In the genomic region with DNA sequence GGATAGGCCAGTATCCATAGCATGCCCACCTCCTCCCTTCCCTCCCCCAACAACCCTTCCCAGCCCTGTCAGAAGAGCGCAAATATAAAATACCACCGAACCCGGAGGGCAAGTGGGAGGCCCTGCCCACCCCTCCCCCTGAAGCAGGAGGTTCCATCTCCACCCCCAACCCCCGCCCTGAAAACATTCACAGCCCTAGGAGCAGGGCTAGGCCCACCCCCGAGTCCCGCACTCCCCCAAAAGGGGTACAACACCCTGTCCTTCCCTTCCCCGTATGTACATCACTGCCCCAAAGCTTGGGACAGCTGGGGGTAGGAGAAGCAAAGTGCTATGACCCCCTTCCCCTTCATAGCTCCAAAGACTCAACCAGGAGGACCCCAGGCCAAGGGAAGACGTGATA, we compare ENCODE assay signal across 17 mouse cellular contexts. TPM values are rescaled to one million over a fixed set of nuclear protein-coding genes. Genes with fewer than 3 reads are reported as not detected.
DNase-seq lines count a peak whose midpoint lies in the region; ATAC-seq and TF ChIP-seq lines count a peak whose summit lies in the region.
"Had no signal": no experiment of that assay in that cellular context is flagged by ENCODE, and none has a peak within 500 bp of the region (broad histone marks: within the 10 kb centered on the region; RNA-seq: fewer than 3 reads in every experiment).

No protein-coding gene starts in this region.

- H3K27me3 ChIP-seq in heart, adult 2 months (ENCODE audit: control insufficient read depth, insufficient read depth, low read length), result no peaks in the 10 kb centered on the region
- no peaks in the 10 kb centered on the region for H3K27me3 ChIP-seq in lung, embryonic 15.5 days
- no peaks in the 10 kb centered on the region for H3K27me3 ChIP-seq in embryonic facial prominence, embryonic 12.5 days
- no peaks in the 10 kb centered on the region for H3K27me3 ChIP-seq in limb, embryonic 11.5 days (ENCODE audit: control insufficient read depth, insufficient read depth, low read length)
- H3K27me3 ChIP-seq: forebrain, embryonic 15.5 days had no signal

- no peak overlapping the region for H3K9ac ChIP-seq in heart, adult 2 months (ENCODE audit: low read depth, low read length)
- H3K9ac ChIP-seq in lung, embryonic 15.5 days, result no peak overlapping the region
- 0 out of 2 replicates have a peak overlapping the region, but pooled peaks have one; percentile 19 for H3K9ac ChIP-seq in embryonic facial prominence, embryonic 12.5 days
- no peak overlapping the region for H3K9ac ChIP-seq in limb, embryonic 11.5 days (ENCODE audit: low read length)
- H3K9ac ChIP-seq: liver, postnatal 0 days had no signal

- no peaks in the 10 kb centered on the region for H3K36me3 ChIP-seq in heart, adult 2 months (ENCODE audit: control insufficient read depth, insufficient read depth, low read length)
- H3K36me3 ChIP-seq in lung, embryonic 15.5 days, result peaks cover 49% of the 10 kb centered on the region
- peaks cover 52% of the 10 kb centered on the region for H3K36me3 ChIP-seq in embryonic facial prominence, embryonic 12.5 days
- H3K36me3 ChIP-seq in limb, embryonic 11.5 days (ENCODE audit: control insufficient read depth, insufficient read depth, low read length), result peaks cover 30% of the 10 kb centered on the region

- ATAC-seq in lung, embryonic 15.5 days (ENCODE audit: borderline replicate concordance, extremely low read depth, low FRiP score, low TSS enrichment), result no peak
- no peak for ATAC-seq in embryonic facial prominence, embryonic 12.5 days (ENCODE audit: insufficient number of reproducible peaks, insufficient read depth, low FRiP score, low TSS enrichment)
- ATAC-seq in limb, embryonic 11.5 days (ENCODE audit: insufficient number of reproducible peaks, low FRiP score, low TSS enrichment, low read depth), result no peak
- ATAC-seq: forebrain, embryonic 15.5 days; hindbrain, embryonic 16.5 days; liver, postnatal 0 days had no signal

- no peak overlapping the region for H3K4me2 ChIP-seq in lung, embryonic 15.5 days
- H3K4me2 ChIP-seq in embryonic facial prominence, embryonic 12.5 days (replicated peaks), result 0 out of 2 replicates have a peak overlapping the region, but pooled peaks have one; percentile 9
- 0 out of 2 replicates have a peak overlapping the region, but pooled peaks have one; percentile 7 for H3K4me2 ChIP-seq in limb, embryonic 11.5 days (ENCODE audit: low read depth, severe bottlenecking)
- H3K4me2 ChIP-seq: forebrain, embryonic 15.5 days had no signal

- DNase-seq in heart, adult 2 months, result no peak
- no peak for DNase-seq in heart, adult 8-10 months (ENCODE audit: low spot score)
- no peak for DNase-seq in lung, postnatal 10 days
- no peak for DNase-seq in limb, embryonic 11.5 days (ENCODE audit: low spot score)
- DNase-seq in thymus, postnatal 36 days, result no peak
- DNase-seq: adrenal gland, postnatal 25 days; liver, postnatal 0 days; spleen, adult 18-20 months had no signal

- TF ChIP-seq POLR2A in heart, adult 2 months (IDR thresholded peaks at IDR 0.05; ENCODE audit: insufficient read depth, low read depth, low read length), result no peak

- H3K4me1 ChIP-seq in heart, adult 2 months (ENCODE audit: control insufficient read depth, insufficient read depth, low read length), result peaks cover 3% of the 10 kb centered on the region
- H3K4me1 ChIP-seq in lung, embryonic 15.5 days, result peaks cover 47% of the 10 kb centered on the region
- H3K4me1 ChIP-seq in embryonic facial prominence, embryonic 12.5 days, result peaks cover 39% of the 10 kb centered on the region
- peaks cover 28% of the 10 kb centered on the region for H3K4me1 ChIP-seq in limb, embryonic 11.5 days (ENCODE audit: control insufficient read depth, insufficient read depth, low read length)

- no peak overlapping the region for H3K4me3 ChIP-seq in heart, adult 2 months
- no peak overlapping the region for H3K4me3 ChIP-seq in lung, embryonic 15.5 days
- H3K4me3 ChIP-seq in embryonic facial prominence, embryonic 12.5 days, result no peak overlapping the region
- no peak overlapping the region for H3K4me3 ChIP-seq in limb, embryonic 11.5 days (ENCODE audit: low read depth, low read length)
- H3K4me3 ChIP-seq: forebrain, embryonic 15.5 days; megakaryocyte, embryonic 14.5 days had no signal

- peaks cover 3% of the 10 kb centered on the region; the same call in 1 of the 2 replicates for H3K79me2 ChIP-seq in heart, adult 2 months (replicated peaks; ENCODE audit: control insufficient read depth, insufficient read depth, low read length)

- H3K9me3 ChIP-seq in lung, embryonic 15.5 days, result no peaks in the 10 kb centered on the region
- H3K9me3 ChIP-seq in embryonic facial prominence, embryonic 12.5 days, result no peaks in the 10 kb centered on the region
- no peaks in the 10 kb centered on the region for H3K9me3 ChIP-seq in limb, embryonic 11.5 days (ENCODE audit: control insufficient read depth, low read length)
- H3K9me3 ChIP-seq: forebrain, embryonic 15.5 days; megakaryocyte, embryonic 14.5 days had no signal

- intact Hi-C loops in heart, adult 2 months (cut with DNase I), result no loop called here

- TF ChIP-seq CTCF in heart, adult 2 months (IDR thresholded peaks at IDR 0.05), result no peak

- 65% methylated on average over 8 of the region's 8 CpGs for WGBS in heart, adult 2 months
- 29% methylated on average over 8 of the region's 8 CpGs for WGBS in lung, embryonic 15.5 days
- WGBS in embryonic facial prominence, embryonic 12.5 days, result 45% methylated on average over 7 of the region's 8 CpGs
- 50% methylated on average over 8 of the region's 8 CpGs for WGBS in limb, embryonic 11.5 days

- H3K27ac ChIP-seq in heart, adult 2 months, result peak overlapping the region; percentile 75
- H3K27ac ChIP-seq in lung, embryonic 15.5 days, result peak overlapping the region; percentile 41; the same call in 1 of the 2 replicates
- H3K27ac ChIP-seq in embryonic facial prominence, embryonic 12.5 days, result peak overlapping the region; percentile 74; the same call in 1 of the 2 replicates
- no peak overlapping the region; the same call in 1 of the 2 replicates for H3K27ac ChIP-seq in limb, embryonic 11.5 days (replicated peaks; ENCODE audit: low read depth, low read length)

- no peak for TF ChIP-seq EP300 in heart, adult 2 months (IDR thresholded peaks at IDR 0.05; ENCODE audit: insufficient read depth, low read depth, low read length)

RNA-seq across cellular contexts. Expression of gene Ankrd39, which starts 1.5 kb away (rescaled TPM):
- 1 to 10 TPM; 6.2 to 6.3 TPM for total RNA-seq in heart, adult 2 months (2021)
- polyA plus RNA-seq in heart, adult 2 months (2012; rRNA removed), result 11.1 TPM in 2 replicates
- 1 to 10 TPM; 5.4 to 8.2 (median 7.1) TPM for total RNA-seq in heart, adult 8-10 months (2022)
- 20.3 and 26.0 TPM in 2 replicates for polyA plus RNA-seq in lung, embryonic 15.5 days (2015; fragmentation: Nextera tagmentation; extraction: Ambion mirVana)
- polyA plus RNA-seq in embryonic facial prominence, embryonic 12.5 days (2016; fragmentation: Nextera tagmentation; extraction: Ambion mirVana), result 20.4 and 23.9 TPM in 2 replicates
- 16.0 and 17.4 TPM in 2 replicates for polyA plus RNA-seq in limb, embryonic 11.5 days (2014; fragmentation: Nextera tagmentation; extraction: Ambion mirVana)

RNA-seq across cellular contexts. Expression of gene Sema4c, which starts 9.4 kb away (rescaled TPM):
- total RNA-seq in heart, adult 2 months (2021), result 10 to 100 TPM; 10.6 to 11.1 TPM
- 12.7 and 15.2 TPM in 2 replicates for polyA plus RNA-seq in heart, adult 2 months (2012; rRNA removed)
- 10 to 100 TPM; 10.8 to 13.4 (median 11.2) TPM for total RNA-seq in heart, adult 8-10 months (2022)
- polyA plus RNA-seq in lung, embryonic 15.5 days (2015; fragmentation: Nextera tagmentation; extraction: Ambion mirVana), result 19.3 and 19.9 TPM in 2 replicates
- polyA plus RNA-seq in embryonic facial prominence, embryonic 12.5 days (2016; fragmentation: Nextera tagmentation; extraction: Ambion mirVana), result 29.3 and 29.4 TPM in 2 replicates
- 4.0 and 4.4 TPM in 2 replicates for polyA plus RNA-seq in limb, embryonic 11.5 days (2014; fragmentation: Nextera tagmentation; extraction: Ambion mirVana)

RNA-seq across cellular contexts. Expression of gene Gm42417, which starts 9.5 kb away (rescaled TPM):
- 100 to 1,000 TPM; 148 to 172 TPM for total RNA-seq in heart, adult 2 months (2021)
- polyA plus RNA-seq in heart, adult 2 months (2012; rRNA removed), result 0.09 TPM in 1 of 2 replicates, not detected in the other
- total RNA-seq in heart, adult 8-10 months (2022), result 100 to 1,000 TPM; 132 to 332 (median 244) TPM
- 0.25 TPM in 1 of 2 replicates, not detected in the other for polyA plus RNA-seq in lung, embryonic 15.5 days (2015; fragmentation: Nextera tagmentation; extraction: Ambion mirVana)
- 0.49 TPM in 1 of 2 replicates, not detected in the other for polyA plus RNA-seq in embryonic facial prominence, embryonic 12.5 days (2016; fragmentation: Nextera tagmentation; extraction: Ambion mirVana)
- 0.29 and 0.79 TPM in 2 replicates for polyA plus RNA-seq in limb, embryonic 11.5 days (2014; fragmentation: Nextera tagmentation; extraction: Ambion mirVana)
- total RNA-seq: adrenal gland, postnatal 25 days; layer of hippocampus, postnatal 14 days; left cerebral cortex, postnatal 36 days; MEL had no signal
- polyA plus RNA-seq: forebrain, embryonic 15.5 days; heart, embryonic 14.5 days; liver, postnatal 0 days had no signal

RNA-seq across cellular contexts. Expression of gene Ankrd23, which starts 12.1 kb away (rescaled TPM):
- 100 to 1,000 TPM; 310 to 338 TPM for total RNA-seq in heart, adult 2 months (2021)
- polyA plus RNA-seq in heart, adult 2 months (2012; rRNA removed), result 397 and 412 TPM in 2 replicates
- total RNA-seq in heart, adult 8-10 months (2022), result 100 to 1,000 TPM; 251 to 540 (median 405) TPM
- 12.4 and 15.9 TPM in 2 replicates for polyA plus RNA-seq in lung, embryonic 15.5 days (2015; fragmentation: Nextera tagmentation; extraction: Ambion mirVana)
- 19.2 and 24.0 TPM in 2 replicates for polyA plus RNA-seq in embryonic facial prominence, embryonic 12.5 days (2016; fragmentation: Nextera tagmentation; extraction: Ambion mirVana)
- polyA plus RNA-seq in limb, embryonic 11.5 days (2014; fragmentation: Nextera tagmentation; extraction: Ambion mirVana), result 7.3 and 8.8 TPM in 2 replicates

RNA-seq across cellular contexts. Expression of gene Cnnm3, which starts 37.1 kb away (rescaled TPM):
- total RNA-seq in heart, adult 2 months (2021), result 10 to 100 TPM; 11.1 to 15.1 TPM
- polyA plus RNA-seq in heart, adult 2 months (2012; rRNA removed), result 14.1 and 15.6 TPM in 2 replicates
- 10 to 100 TPM in 3 of 4 experiments, 1 to 10 TPM in 1; 8.6 to 16.3 (median 11.7) TPM for total RNA-seq in heart, adult 8-10 months (2022)
- polyA plus RNA-seq in lung, embryonic 15.5 days (2015; fragmentation: Nextera tagmentation; extraction: Ambion mirVana), result 3.2 TPM in 2 replicates
- polyA plus RNA-seq in embryonic facial prominence, embryonic 12.5 days (2016; fragmentation: Nextera tagmentation; extraction: Ambion mirVana), result 4.3 and 5.6 TPM in 2 replicates
- polyA plus RNA-seq in limb, embryonic 11.5 days (2014; fragmentation: Nextera tagmentation; extraction: Ambion mirVana), result 4.8 and 6.0 TPM in 2 replicates
